Mouse (Mus musculus) cerebellum, postnatal 36 days (tissue): ENCODE results near the gene Tango2.
A peak's percentile ranks its signal among the peaks of the same experiment; 100 is the strongest.

Experiments
- DNase-seq, 2 experiments: peaks; one replicate each; pipeline ENCODE4 v3.0.0; 2021 to 2022; ENCODE audit warnings: mixed read lengths in 2 of 2

The Tango2 gene

DNA sequence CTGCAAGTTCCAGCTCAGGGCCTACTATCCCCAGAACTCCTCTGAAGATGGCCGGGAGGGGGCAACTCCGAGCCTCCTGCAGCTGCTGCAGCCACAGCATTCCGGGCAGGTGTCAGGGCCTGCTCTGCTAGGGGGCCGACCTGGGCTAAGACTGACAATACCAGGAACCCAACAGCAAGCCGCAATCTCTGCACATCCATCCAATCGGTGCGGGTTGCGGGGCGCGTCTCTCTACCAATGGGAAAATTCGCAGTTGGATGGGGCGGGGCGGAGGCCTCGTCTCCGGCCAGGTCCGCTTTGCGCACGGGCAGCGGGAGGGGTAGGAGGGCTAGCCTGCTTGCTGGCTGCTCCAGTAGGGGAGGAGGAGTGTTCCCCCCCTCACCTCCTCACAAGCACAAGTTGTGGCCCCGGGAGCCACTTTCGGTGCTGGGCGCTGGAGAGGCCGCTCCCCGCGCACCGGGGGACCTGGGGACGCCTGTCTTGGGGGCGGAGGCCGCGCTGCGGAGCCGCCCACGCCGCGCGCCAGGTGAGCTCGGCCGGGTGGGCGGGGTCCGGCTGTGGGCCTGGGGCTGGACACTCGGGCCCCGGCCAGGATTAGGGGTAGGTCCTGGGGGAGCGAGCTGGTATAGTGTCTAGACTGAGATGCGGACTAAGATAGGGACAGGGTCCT is at the start of gene Tango2, which contains the start of gene Arvcf:
Gene Tango2 (minus strand): TSS at position 173 of the 670 bp plus-strand sequence.
Gene Arvcf (plus strand): TSS at position 252 of the 670 bp plus-strand sequence.
- peak; percentile 96 to 97 for DNase-seq

DNA sequence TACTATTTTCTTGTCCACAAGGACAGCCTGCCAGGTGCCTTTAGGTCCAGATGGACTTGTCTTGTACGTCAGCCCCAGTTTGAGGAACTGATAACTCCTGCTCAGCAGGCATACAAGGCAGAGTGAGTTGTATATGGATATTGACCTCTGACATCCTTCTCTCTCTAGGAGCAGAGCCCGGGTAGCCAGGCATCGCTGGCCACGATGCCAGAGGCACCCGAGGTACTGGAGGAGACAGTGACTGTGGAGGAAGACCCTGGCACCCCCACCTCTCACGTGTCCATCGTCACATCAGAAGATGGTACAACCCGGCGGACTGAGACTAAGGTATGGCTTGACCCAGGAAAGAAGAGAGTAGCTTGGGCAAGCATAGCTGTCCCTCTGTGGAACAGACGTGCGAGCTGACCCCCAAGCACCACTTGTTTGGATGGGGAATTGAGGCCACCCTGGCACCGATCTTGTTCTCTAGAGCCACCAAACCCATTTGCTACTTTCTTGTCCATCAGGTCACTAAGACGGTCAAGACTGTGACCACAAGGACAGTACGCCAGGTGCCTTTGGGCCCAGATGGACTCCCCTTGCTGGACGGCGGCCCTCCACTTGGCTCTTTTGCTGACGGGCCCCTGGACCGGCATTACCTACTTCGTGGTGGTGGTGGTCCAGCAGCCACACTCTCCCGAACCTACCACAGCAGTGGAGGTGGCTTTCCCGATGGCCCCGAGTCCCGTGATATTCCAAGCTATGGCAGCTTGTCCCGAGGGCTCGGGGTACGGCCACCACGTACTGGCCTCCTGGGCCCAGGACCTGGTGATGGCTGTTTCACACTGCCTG is 49.1 kb upstream of the Tango2 start:
- no peak for DNase-seq

DNA sequence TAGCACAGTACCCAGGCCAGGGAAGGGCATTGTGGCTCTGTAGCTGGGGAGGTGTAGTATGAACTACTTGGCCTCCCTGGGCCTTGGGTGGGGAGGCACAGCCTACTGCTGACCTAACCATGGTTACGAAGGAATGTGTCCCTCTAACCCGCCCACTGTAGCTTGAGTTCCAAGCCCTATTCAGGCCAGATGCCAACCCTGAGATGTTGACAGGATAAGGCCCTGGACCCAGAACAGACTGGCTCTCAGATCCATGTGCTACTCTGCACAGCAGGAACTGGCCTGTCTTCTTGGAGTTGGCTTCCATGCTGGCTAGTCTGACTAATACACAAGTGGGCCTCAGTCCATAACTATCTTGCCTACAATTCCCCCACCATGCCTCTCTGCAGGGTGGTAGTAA is 48.3 kb upstream of the Tango2 start:
- DNase-seq = peak; percentile 76 to 82

DNA sequence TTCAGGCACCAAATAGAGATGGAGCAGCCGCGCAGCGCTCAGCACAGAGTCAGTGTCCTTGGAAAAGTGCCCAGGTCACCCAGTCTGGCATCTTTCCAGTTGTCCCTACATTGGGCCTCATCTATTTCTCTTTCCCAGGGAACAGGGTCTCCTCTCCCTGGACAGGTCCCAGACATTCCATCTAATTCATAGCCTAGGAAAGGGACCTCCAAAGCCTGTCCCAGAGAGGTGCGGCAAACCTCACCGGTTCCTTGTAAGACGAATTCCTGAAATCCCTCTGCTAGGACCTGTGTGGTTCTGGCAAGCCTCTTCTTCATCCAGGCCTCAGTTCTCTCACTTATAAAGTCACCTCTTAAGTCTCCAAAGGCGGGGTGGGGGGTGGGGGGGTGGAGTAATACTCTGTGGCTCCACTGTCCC is 47.7 kb upstream of the Tango2 start:
- peak; percentile 50 to 58 for DNase-seq

DNA sequence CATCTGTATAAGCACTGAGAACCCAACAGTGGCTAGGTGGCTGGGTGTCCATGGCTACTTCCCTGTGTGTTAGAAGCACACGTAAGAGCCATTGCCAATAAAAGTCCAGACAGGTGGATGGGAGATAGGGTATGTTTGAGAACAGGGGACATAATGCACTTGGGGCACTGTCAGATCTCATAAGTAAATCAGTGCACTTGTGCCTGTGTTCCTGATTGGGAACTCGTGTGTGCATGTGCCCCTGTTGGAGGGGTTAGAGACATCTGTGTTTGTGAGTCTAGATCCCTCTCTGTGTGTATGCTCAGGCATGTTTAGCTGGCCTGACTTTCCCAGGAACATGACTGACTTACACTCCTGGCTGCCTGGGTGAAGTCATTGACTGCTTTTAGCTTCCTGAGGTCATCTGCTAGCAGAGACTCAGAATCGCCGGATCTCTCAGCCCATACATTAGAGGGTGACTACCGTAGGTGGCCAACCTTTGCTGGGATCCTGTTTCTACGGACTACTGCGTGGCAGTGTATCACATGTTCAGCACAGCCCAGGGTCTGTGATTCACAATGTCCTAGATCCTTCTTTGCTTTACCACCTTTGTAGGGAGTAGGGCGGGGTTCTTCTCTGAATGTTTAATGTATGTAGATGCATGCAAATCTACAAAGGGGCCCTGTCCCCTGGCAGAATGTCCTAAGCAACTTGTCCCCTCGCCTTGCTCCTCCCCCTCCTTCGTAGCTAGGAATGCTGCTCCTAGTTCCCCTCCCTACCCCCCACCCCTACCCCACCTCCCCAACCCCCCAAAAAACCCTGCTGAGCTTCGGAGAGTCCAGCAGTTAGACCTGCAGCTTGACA is 47.1 kb upstream of the Tango2 start:
- DNase-seq = peak; percentile 31 to 42

DNA sequence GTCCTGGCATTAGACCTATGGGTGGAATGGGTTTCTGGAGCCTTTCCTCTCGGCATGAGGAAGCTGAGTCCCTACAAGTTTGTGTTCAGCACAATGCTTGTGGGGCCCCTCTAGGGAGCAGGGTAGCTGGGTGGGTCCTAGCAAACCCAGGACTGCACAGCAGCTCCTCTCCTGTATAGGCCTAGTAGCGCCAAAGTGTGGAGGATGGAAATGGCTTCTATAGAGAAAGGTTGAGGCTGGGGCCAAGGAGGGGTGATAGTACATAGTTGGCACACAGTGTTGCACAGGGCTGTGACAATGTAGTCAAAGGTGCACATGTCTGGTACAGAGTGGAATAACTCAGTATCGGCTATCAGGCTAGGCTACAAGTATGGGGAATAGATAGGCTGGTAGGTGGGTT is 46.2 kb upstream of the Tango2 start:
- no peak for DNase-seq

DNA sequence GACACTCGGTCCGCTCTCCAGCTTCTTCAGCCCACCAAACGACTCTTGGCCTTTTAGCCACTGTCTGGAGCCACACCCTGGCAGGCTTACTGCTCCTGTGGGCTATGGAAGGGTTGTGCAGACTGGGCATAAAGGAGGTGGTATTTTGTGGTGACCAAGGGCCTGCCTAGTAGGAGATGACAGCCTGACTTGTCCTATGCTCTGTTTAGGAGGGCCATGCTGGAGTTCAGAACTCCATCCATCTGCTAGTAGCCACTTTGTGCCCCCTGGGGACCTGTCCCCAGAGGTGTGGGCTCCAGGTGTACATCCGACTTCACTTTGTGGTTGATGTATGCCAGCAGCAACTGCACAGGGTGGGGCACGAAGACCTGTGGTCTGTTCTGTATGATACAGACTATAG is 45.7 kb upstream of the Tango2 start:
- no peak for DNase-seq

DNA sequence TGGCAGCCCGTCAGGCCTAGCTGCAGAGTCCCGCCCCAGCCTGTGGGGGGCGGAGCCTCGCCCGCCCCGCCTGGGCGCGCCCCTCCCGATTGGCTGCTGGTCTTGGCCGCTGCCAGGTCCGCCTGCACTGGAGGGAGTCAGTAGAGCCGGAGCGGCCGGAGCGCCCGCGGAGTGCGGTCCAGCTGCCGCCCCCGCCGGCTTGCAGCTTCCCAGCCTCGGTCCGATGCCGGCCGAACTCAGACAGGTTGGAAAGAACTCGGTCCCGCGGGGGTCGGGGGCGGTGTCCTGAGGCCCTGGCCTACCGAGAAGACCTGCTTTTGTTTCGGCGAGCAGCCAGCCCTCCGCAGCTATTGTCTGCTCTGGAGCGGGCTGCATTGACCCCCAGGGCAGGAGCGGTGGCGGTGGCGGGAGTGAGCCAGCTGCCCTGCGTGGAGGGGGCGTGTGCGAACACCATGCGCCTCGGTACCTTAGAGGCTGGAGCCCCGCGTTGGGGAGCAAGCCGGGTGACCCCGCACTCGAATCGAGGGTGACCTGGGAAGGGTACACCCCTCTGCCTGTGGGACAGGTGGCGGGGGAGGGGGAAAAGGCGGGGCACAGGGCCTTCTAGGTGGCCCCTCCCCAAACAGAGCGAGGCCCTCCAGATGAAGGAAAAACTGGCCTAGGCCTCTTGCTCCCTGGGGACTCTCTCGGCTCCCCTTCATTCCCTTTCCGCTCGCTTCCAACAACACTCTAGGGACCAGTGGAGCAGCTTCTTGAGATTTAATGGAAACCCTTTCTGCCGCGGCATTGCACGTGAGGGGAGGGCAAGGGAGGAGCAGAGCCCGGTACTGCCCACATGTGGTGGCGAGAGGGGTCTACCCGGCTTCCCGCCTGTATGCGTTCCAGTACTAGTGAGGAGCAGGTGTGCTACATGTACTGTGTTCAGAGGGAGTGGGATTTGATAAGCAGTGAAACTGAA is 44.8 kb upstream of the Tango2 start:
- DNase-seq = peak; percentile 60 to 78

DNA sequence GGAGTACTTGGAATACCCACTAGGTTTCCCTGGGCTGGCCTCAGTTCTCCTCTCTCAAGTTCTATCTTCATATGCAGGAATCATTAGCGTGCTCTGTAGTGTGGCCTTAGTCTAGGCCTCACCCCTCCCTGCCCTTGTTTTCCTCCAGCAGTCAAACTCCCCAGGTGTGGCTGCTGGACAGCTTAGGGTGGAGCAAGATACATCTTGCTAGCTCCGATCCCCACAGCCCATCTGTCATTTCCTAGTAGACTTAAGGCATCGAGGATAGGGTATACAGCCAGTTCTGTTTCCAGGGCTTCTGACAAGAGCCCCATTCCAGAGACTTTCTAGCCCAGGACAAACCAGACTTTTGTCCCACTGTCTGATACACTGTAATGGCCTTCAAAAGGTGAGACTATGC is 43.8 kb upstream of the Tango2 start:
- no peak for DNase-seq

DNA sequence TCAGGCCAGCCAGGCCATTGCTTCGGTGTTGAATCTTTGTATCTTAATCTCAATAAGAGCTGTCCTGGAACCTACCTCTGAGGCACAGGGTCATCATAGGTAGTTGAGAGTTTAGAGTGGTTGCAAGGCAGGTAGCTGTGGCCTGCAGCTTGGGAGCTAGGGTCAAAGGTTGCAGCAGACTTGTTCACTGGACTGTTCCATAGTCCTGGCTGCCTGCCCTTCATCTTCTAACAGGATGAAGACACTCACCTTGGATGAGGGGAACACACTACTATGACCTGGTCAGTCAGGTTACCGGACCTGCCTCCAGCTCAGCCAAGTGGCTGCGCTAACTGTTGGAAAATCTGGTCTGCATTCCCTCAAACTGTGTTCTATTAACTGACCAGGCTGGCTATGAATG is 43.2 kb upstream of the Tango2 start:
- no peak for DNase-seq

DNA sequence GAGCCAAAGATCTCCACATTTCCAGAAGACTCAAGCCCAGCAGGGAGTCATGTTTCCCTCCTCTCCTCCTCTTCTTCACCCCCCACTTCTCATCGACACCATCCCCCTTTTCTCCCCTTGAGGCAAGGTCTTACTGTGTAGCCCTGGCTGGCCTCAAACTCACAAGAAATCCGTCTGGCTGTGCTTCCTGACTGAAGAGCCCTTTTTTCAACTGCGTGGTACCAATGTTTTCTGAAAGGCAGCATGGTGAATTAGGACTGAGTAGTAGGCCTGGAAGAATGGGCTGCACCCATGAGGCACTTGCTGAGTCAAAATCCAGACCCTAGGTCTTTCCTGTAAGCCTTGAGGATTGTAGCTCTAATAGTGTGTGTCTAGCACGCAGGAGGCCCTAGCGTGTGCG is 42.5 kb upstream of the Tango2 start:
- DNase-seq = no peak

DNA sequence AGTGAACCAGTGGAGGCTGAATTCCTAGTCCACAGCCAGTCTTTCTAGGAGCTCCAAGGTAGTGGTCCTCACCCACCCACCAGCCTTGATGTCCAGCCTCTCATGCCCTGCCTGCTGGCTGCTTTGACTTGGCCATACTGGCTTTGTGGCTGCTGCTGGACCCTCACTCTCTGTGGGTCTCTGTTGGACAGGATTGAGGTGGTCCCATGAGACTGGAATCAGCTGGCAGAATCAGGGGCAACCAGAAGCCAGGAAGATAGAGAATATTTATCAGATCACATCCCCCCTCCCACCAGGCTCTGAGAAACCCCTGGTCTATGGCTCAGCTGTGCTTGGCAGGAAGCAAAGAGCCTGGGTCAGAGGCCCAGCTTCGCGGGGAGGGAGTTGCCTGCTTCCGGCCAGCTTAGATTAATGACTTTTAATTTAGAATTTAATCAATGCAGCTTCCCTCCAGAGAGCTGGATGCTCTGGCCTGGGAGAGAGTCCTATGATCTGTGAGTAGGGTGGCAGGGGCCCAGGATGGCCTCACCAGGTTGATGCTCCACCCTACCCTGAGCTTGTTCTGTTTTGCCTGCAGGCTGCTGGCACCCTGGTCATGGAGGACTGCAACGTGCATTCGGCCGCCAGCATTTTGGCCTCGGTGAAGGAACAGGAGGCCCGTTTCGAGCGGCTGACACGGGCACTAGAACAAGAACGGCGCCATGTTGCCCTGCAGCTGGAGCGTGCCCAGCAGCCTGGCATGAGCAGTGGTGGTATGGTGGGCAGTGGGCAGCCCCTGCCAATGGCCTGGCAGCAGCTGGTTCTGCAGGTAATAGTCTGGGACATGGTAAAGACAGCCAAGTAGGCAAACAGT is 40.9 kb upstream of the Tango2 start:
- no peak for DNase-seq

DNA sequence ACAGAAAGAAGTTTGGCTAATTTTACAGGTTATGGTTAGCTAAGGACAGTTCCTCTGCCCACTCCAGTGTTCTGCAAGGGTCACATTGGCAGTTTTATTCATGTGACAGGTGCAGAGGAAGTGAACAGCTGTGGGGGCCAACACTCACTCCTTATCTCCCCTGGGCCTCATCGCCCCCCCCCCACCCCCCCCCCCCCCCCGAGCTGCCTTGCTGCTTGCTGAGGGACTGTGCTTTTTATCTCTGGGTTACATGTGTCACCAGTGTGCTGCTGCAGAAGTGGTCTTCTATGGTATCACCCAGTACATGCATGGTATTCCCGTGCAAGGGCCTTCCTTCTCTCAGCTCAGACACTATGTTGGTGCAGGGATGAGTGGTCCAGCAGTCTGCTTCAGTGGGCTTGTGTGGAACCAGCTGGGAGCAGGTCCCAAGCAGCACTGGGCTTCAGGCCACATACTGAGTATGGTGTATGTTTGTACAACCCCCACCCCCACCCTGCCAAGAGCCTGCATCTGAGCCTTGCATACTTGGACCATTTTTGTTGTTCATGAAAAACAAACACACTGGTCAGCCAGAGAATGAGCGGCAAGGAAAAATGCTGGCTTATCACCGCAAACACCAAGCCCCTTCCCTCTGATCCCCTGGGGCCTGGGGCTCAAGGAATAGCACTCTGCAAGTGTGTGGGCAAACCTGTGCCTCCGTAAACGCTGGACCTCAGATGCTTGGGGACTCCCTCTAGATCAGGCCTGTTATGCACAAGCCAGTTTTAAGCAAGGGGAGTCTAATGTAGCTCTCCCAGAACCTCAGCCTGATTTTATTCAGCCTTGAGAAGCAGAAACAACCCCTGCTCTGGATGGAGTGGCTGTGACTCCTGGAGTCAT is 40.0 kb upstream of the Tango2 start:
- no peak for DNase-seq

DNA sequence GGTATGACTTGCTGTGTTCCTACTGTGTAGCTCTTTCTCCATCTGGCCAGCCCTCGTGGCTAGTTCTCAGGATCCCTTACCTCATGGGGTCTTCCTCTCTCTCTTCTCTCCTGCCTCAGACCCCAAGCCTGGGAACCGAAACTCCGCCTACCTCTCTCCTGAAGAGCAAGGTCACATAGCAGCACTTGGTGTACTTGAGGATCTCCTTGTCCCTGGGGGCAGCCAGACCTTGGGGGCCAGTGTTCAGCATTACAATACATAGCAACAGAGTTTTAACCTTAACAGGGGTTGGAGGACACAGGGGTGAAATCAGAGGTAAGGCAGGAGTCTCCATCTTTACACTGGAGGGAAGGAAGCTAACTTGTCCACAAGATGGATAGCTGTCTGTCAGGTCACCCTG is 39.1 kb upstream of the Tango2 start:
- no peak for DNase-seq

DNA sequence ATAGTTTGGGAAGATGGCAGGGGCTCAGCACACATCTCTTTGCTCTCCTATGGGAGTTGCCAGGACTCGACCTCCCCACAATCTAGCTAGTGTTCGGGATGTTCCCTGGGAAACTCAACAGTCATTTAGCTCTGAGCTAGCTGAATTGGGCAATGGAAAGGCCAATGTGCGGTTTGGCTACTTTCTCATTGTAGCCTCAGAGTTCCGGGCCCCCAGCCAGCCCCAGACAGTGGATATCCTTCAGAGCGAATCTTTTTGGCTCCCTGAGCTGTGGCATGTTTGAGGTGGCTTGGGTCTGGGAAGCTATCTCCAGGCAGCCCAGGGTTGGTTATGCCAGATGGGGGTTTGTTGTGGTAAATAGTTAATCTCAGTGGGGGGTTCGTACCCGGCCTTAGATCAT is 38.5 kb upstream of the Tango2 start:
- peak; percentile 44 to 48 for DNase-seq

DNA sequence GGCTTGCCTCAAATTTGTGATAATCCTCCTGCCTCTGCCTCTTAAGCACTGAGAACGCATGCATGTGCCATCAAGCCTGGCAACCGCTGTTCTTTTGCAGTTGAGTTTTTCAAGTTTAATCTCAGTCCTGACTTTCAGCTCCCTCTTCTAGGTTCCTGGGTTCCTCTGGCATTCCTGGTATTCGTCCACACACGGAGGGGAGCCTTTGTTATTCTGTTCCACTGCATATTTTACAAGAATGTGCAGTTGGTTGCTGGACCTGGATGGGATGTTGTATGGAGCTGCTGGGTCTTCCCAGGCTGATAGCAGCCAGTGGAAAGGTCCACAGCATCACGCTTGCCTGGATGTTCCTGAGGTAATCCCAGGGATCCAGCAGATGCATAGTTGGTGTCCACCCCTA is 37.5 kb upstream of the Tango2 start:
- no peak for DNase-seq

DNA sequence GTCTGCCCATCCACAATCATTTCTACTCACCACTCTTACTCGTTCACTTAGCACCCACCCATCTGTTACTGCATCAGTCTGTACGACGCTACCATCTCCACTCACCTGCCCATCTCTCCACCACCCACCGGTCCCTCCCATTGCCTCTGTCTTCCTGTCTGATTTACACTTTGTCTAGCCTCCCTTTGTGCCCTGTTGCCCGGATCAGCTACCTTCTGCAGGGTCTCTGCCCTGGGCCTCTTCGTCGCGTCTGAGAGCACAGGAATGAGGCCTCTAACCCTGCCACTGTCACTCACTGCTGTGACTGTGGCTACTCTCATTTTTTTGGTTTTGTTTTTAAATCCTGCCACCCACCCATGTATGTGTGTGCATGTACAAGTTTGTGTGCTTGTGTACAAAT is 36.8 kb upstream of the Tango2 start:
- no peak for DNase-seq

DNA sequence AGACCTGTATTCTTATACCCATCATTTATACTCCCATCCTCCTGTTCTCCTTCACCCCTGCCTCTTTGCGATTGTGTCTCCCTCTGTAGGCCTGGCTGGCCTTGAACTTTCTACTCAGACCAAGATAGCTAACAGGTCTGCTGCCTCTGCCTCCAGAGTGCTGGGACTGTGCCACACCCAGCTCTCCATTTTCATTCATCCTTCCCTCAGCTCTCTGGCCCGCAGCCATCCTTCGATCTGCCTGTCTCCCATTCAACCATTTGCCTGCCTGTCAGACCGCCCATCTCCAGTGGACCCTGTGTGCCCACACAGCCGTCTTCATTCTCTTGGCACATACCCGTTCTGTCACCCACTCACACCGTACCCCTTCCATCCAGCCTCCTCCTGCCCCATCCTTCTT is 36.3 kb upstream of the Tango2 start:
- no peak for DNase-seq

DNA sequence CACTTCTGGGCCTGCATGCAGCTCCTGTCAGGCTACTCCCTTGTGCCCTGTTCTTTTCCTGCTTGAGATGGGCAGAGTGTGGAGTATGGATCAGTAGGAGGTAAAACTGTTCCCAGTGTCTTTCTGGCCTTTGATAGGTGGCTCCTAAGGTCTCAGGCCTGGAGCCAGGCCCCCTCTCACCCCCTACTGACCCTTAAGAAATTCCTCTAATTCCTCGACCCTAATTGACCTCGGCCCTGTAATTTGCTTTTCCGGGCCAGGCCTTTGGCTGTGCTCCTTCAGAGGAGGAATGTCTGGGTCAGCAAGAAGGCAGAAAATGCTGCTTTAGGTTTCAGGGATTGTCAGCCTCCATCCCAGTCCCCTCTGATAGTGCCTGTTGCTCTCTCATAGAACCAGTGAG is 35.9 kb upstream of the Tango2 start:
- DNase-seq = no peak
